ENCODE assay signal across 9 mouse cellular contexts in genomic region chr1:149832952-149833351, GRCm38 (mm10).
DNase-seq lines count a peak whose midpoint lies in the region; ATAC-seq and TF ChIP-seq lines count a peak whose summit lies in the region.
"Had no signal": no experiment of that assay in that cellular context is flagged by ENCODE, and none has a peak within 500 bp of the region (broad histone marks: within the 10 kb centered on the region; RNA-seq: fewer than 3 reads in every experiment).

No protein-coding gene starts in this region.

- no peaks in the 10 kb centered on the region for H3K27me3 ChIP-seq in hindbrain, embryonic 14.5 days (ENCODE audit: control insufficient read depth, insufficient read depth, low read length)
- no peaks in the 10 kb centered on the region for H3K27me3 ChIP-seq in lung, postnatal 0 days (replicated peaks; ENCODE audit: insufficient read depth, low read length)

- H3K9me3 ChIP-seq in hindbrain, embryonic 14.5 days (ENCODE audit: control insufficient read depth, low read length): no peaks in the 10 kb centered on the region
- no peaks in the 10 kb centered on the region for H3K9me3 ChIP-seq in lung, postnatal 0 days (ENCODE audit: low read length)

- no peak overlapping the region for H3K4me3 ChIP-seq in hindbrain, embryonic 14.5 days (replicated peaks; ENCODE audit: low read length)
- H3K4me3 ChIP-seq in lung, postnatal 0 days (ENCODE audit: low read depth, low read length): no peak overlapping the region

- WGBS in hindbrain, embryonic 14.5 days: 28% methylated on average over 2 of the region's 2 CpGs
- 26% methylated on average over 2 of the region's 2 CpGs for WGBS in lung, postnatal 0 days

- H3K4me1 ChIP-seq in hindbrain, embryonic 14.5 days (replicated peaks; ENCODE audit: control insufficient read depth, insufficient read depth, low read length): no peaks in the 10 kb centered on the region
- H3K4me1 ChIP-seq in lung, postnatal 0 days (ENCODE audit: insufficient read depth, low read depth, low read length): no peaks in the 10 kb centered on the region

- H3K9ac ChIP-seq in hindbrain, embryonic 14.5 days: no peak overlapping the region
- no peak overlapping the region for H3K9ac ChIP-seq in lung, postnatal 0 days (replicated peaks; ENCODE audit: low read depth)

- peak; percentile 72 for TF ChIP-seq CTCF in lung, postnatal 0 days (IDR thresholded peaks at IDR 0.05)

- no peak overlapping the region for H3K27ac ChIP-seq in hindbrain, embryonic 14.5 days
- H3K27ac ChIP-seq in lung, postnatal 0 days (ENCODE audit: low read length): no peak overlapping the region

- no peaks in the 10 kb centered on the region for H3K36me3 ChIP-seq in hindbrain, embryonic 14.5 days (replicated peaks; ENCODE audit: control insufficient read depth, insufficient read depth)
- no peaks in the 10 kb centered on the region for H3K36me3 ChIP-seq in lung, postnatal 0 days (ENCODE audit: insufficient read depth, low read length)
- H3K36me3 ChIP-seq: G1E had no signal

- H3K4me2 ChIP-seq in hindbrain, embryonic 14.5 days (replicated peaks): no peak overlapping the region
- no peak overlapping the region for H3K4me2 ChIP-seq in lung, postnatal 0 days (replicated peaks; ENCODE audit: low read depth, low read length)

- TF ChIP-seq EP300 in lung, postnatal 0 days (IDR thresholded peaks at IDR 0.05): no peak

- ATAC-seq in hindbrain, embryonic 14.5 days (ENCODE audit: low FRiP score): peak; percentile 92
- peak; percentile 59; the same call in 1 of the 2 replicates for ATAC-seq in lung, postnatal 0 days

- peak; percentile 34 to 64 for DNase-seq in cerebellum, postnatal 10 days
- DNase-seq in cerebellum, postnatal 36 days: no peak
- peak; percentile 31 to 32 for DNase-seq in right cerebral cortex, postnatal 10 days (ENCODE audit: low spot score in 2 of 2)
- no peak for DNase-seq in right cerebral cortex, postnatal 36 days (ENCODE audit: low spot score in 2 of 2)
- DNase-seq in hindbrain, embryonic 14.5 days (ENCODE audit: low spot score): peak; percentile 86
- DNase-seq in lung, postnatal 0 days (ENCODE audit: low spot score): peak; percentile 66
- DNase-seq in telencephalon, adult 2 months (ENCODE audit: low read depth, low spot score): peak; percentile 51
- no peak for DNase-seq in adrenal gland, adult 8-10 months

Comparison
In these comparisons a context has a peak if more than half of its experiments do, and no peak if none do; other contexts are left out.
1. DNase-seq: peak in cerebellum, postnatal 10 days (2 of 2), right cerebral cortex, postnatal 10 days (2 of 2), hindbrain, embryonic 14.5 days (single experiment), lung, postnatal 0 days (single experiment) and telencephalon, adult 2 months (single experiment); none in cerebellum, postnatal 36 days (0 of 2), right cerebral cortex, postnatal 36 days (0 of 2) and adrenal gland, adult 8-10 months (single experiment).